30 mouse cellular contexts compared by ENCODE assay signal in the genomic region with DNA sequence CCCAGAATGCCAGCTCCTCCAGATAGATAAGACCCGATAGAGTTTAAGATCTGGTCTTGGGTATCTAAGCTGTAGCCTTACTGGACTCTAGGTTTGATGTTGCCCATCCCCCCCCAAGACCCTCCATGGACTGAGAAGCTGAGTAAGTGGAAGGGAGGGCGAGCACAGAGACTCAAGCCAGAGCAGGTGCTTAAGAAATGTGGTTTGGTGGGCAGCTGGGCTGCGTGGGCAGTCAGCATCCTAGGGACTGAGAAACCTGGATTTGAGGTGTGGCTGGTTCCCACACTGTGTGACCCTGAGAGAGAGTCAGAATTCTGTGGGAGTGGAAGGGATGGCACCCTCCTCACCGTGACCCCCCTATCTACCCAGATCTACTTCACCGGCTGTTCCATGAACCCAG. TPM values are rescaled to one million over a fixed set of nuclear protein-coding genes. Genes with fewer than 3 reads are reported as not detected.
"Had no signal": no experiment of that assay in that cellular context is flagged by ENCODE, and none has a peak within 500 bp of the region (broad histone marks: within the 10 kb centered on the region; RNA-seq: fewer than 3 reads in every experiment).

No protein-coding gene starts in this region.

- H3K27ac ChIP-seq: gastrocnemius, adult 2 months; heart, embryonic 10.5 days; hindbrain, embryonic 10.5 days; hindbrain, embryonic 12.5 days; hindbrain, embryonic 14.5 days; intestine, embryonic 15.5 days; layer of hippocampus, adult 2 months; left cerebral cortex, adult 2 months; limb, embryonic 10.5 days; limb, embryonic 12.5 days had no signal

- ATAC-seq: hindbrain, embryonic 16.5 days; inflammation-experienced regulatory T-cells, adult 6 months; intestine, embryonic 15.5 days; intestine, postnatal 0 days had no signal

- H3K9me3 ChIP-seq: heart, embryonic 10.5 days; heart, embryonic 12.5 days; hindbrain, embryonic 10.5 days; hindbrain, embryonic 12.5 days; intestine, embryonic 15.5 days; limb, embryonic 10.5 days; limb, embryonic 12.5 days had no signal

- H3K4me2 ChIP-seq: heart, embryonic 12.5 days; hindbrain, embryonic 12.5 days; hindbrain, embryonic 14.5 days; intestine, embryonic 15.5 days; limb, embryonic 12.5 days; liver, embryonic 11.5 days had no signal

- H3K9ac ChIP-seq: heart, embryonic 12.5 days; hindbrain, embryonic 12.5 days; hindbrain, embryonic 14.5 days; intestine, embryonic 15.5 days; limb, embryonic 12.5 days had no signal

- H3K4me3 ChIP-seq: gastrocnemius, adult 2 months; heart, embryonic 10.5 days; heart, embryonic 12.5 days; hindbrain, embryonic 10.5 days; hindbrain, embryonic 12.5 days; intestine, embryonic 15.5 days; layer of hippocampus, adult 2 months; left cerebral cortex, adult 2 months; limb, embryonic 10.5 days; limb, embryonic 12.5 days had no signal

- DNase-seq: gastrocnemius, adult 2 months; gastrocnemius, postnatal 10 days; gastrocnemius, postnatal 25 days; heart, adult 18-20 months; heart, postnatal 10 days; heart, postnatal 4 days; kidney, adult 18-20 months; kidney, adult 8-10 months; kidney, postnatal 25 days; kidney, postnatal 4 days; liver had no signal

- H3K36me3 ChIP-seq: heart, embryonic 10.5 days; heart, embryonic 12.5 days; hindbrain, embryonic 10.5 days; hindbrain, embryonic 12.5 days; intestine, embryonic 15.5 days; limb, embryonic 10.5 days; limb, embryonic 12.5 days had no signal

RNA-seq across cellular contexts. Expression of a gene that starts 2.3 kb away (rescaled TPM):
- polyA plus RNA-seq: inflammation-experienced regulatory T-cells, adult 6 months; intestine, postnatal 0 days; limb, embryonic 10.5 days; limb, embryonic 12.5 days had no signal

RNA-seq across cellular contexts. Expression of a gene that starts 8.3 kb away (rescaled TPM):
- polyA plus RNA-seq: heart, embryonic 10.5 days; heart, embryonic 12.5 days; heart, embryonic 14.5 days; heart, embryonic 16.5 days; inflammation-experienced regulatory T-cells, adult 6 months; intestine, embryonic 15.5 days; intestine, postnatal 0 days; kidney, embryonic 14.5 days; kidney, embryonic 16.5 days; limb, embryonic 10.5 days; limb, embryonic 12.5 days; liver, embryonic 11.5 days had no signal

RNA-seq across cellular contexts. Expression of a gene that starts 14.0 kb away (rescaled TPM):
- polyA plus RNA-seq: heart, embryonic 12.5 days; heart, embryonic 14.5 days; hindbrain, embryonic 10.5 days; hindbrain, embryonic 12.5 days; hindbrain, embryonic 14.5 days; hindbrain, embryonic 16.5 days; inflammation-experienced regulatory T-cells, adult 6 months; intestine, embryonic 15.5 days; intestine, postnatal 0 days; limb, embryonic 10.5 days; limb, embryonic 12.5 days; limb, embryonic 14.5 days; liver, embryonic 11.5 days had no signal
